Mouse (Mus musculus): ENCODE measurements at regions not wholly inside any gene's neighbourhood (a gene's known extent, or its start where the extent isn't known, plus 50 kb on each side); places are given as distances from the start of the nearest gene placed in this dataset.
"Not testable (repeated sequence)": the region's sequence is repeated elsewhere in the genome, so short reads cannot be mapped to it uniquely, and the experiment has no call there.

- peak; percentile 62 to 76 for DNase-seq (ENCODE audit: extremely low spot score in 1 of 2, low spot score in 2 of 2)
- intact Hi-C loops (cut with DNase I) = no loop called here
Measured at GRCm38 (mm10) chr13:70233896-70234799, 403.3 kb downstream of the Ice1 start.

GRCm38 (mm10) chr13:70243598-70244157 lies 393.8 kb downstream of the Ice1 start:
- DNase-seq (ENCODE audit: extremely low spot score in 1 of 2, low spot score in 2 of 2) = no peak
- intact Hi-C loops (cut with DNase I) = no loop called here

GRCm38 (mm10) chr13:70260003-70260496 lies 377.4 kb downstream of the Ice1 start:
- intact Hi-C loops (cut with DNase I) = no loop called here
- no peak for DNase-seq (ENCODE audit: extremely low spot score in 1 of 2, low spot score in 2 of 2)

GRCm38 (mm10) chr13:70263654-70264053 lies 373.8 kb downstream of the Ice1 start:
- DNase-seq (ENCODE audit: extremely low spot score in 1 of 2, low spot score in 2 of 2) = no peak

GRCm38 (mm10) chr13:70276884-70277378 lies 360.5 kb downstream of the Ice1 start:
- DNase-seq (ENCODE audit: extremely low spot score in 1 of 2, low spot score in 2 of 2); intact Hi-C loops (cut with DNase I): not testable (repeated sequence)

More at GRCm38 (mm10) chr13:70263654-70264053, 373.8 kb downstream of the Ice1 start:
- intact Hi-C loops (cut with DNase I) = no loop called here

- intact Hi-C loops (cut with DNase I) = no loop called here
- peak; percentile 72 to 81 for DNase-seq (ENCODE audit: extremely low spot score in 1 of 2, low spot score in 2 of 2)
Measured at GRCm38 (mm10) chr13:70277667-70278591, 359.5 kb downstream of the Ice1 start.

- intact Hi-C loops (cut with DNase I) = no loop called here
- no peak for DNase-seq (ENCODE audit: extremely low spot score in 1 of 2, low spot score in 2 of 2)
Measured at GRCm38 (mm10) chr13:70281051-70281847, 356.2 kb downstream of the Ice1 start.

- intact Hi-C loops (cut with DNase I) = no loop called here
Measured at GRCm38 (mm10) chr13:70282731-70283130, 354.7 kb downstream of the Ice1 start.

GRCm38 (mm10) chr13:70283231-70283630 lies 354.2 kb downstream of the Ice1 start:
- DNase-seq (ENCODE audit: extremely low spot score in 1 of 2, low spot score in 2 of 2) = no peak
- intact Hi-C loops (cut with DNase I) = no loop called here

More at GRCm38 (mm10) chr13:70282731-70283130, 354.7 kb downstream of the Ice1 start:
- DNase-seq (ENCODE audit: extremely low spot score in 1 of 2, low spot score in 2 of 2) = no peak

- DNase-seq (ENCODE audit: extremely low spot score in 1 of 2, low spot score in 2 of 2) = no peak
- intact Hi-C loops (cut with DNase I) = no loop called here
Measured at GRCm38 (mm10) chr13:70292713-70293112, 344.7 kb downstream of the Ice1 start.

GRCm38 (mm10) chr13:70303953-70304525 lies 333.4 kb downstream of the Ice1 start:
- intact Hi-C loops (cut with DNase I) = no loop called here
- DNase-seq (ENCODE audit: extremely low spot score in 1 of 2, low spot score in 2 of 2) = no peak

- no peak for DNase-seq (ENCODE audit: extremely low spot score in 1 of 2, low spot score in 2 of 2)
- intact Hi-C loops (cut with DNase I) = no loop called here
Measured at GRCm38 (mm10) chr13:70310516-70310915, 326.9 kb downstream of the Ice1 start.

GRCm38 (mm10) chr13:70311226-70312055 lies 326.0 kb downstream of the Ice1 start:
- no peak for DNase-seq (ENCODE audit: extremely low spot score in 1 of 2, low spot score in 2 of 2)
- intact Hi-C loops (cut with DNase I) = no loop called here

- intact Hi-C loops (cut with DNase I) = no loop called here
- no peak for DNase-seq (ENCODE audit: extremely low spot score in 1 of 2, low spot score in 2 of 2)
Measured at GRCm38 (mm10) chr13:70313205-70313604, 324.2 kb downstream of the Ice1 start.

- intact Hi-C loops (cut with DNase I) = no loop called here
- no peak for DNase-seq (ENCODE audit: extremely low spot score in 1 of 2, low spot score in 2 of 2)
Measured at GRCm38 (mm10) chr13:70323537-70323936, 313.9 kb downstream of the Ice1 start.

GRCm38 (mm10) chr13:70336069-70336468 lies 301.4 kb downstream of the Ice1 start:
- DNase-seq (ENCODE audit: extremely low spot score in 1 of 2, low spot score in 2 of 2) = no peak
- intact Hi-C loops (cut with DNase I) = no loop called here

GRCm38 (mm10) chr13:70340437-70340836 lies 297.0 kb downstream of the Ice1 start:
- no peak for DNase-seq (ENCODE audit: extremely low spot score in 1 of 2, low spot score in 2 of 2)
- intact Hi-C loops (cut with DNase I) = no loop called here

Measured in left cerebral cortex, postnatal 10 days (tissue).